Mouse (Mus musculus): ENCODE measurements at regions not wholly inside any gene's neighbourhood (a gene's known extent, or its start where the extent isn't known, plus 50 kb on each side); places are given as distances from the start of the nearest gene placed in this dataset.
"Not testable (repeated sequence)": the region's sequence is repeated elsewhere in the genome, so short reads cannot be mapped to it uniquely, and the experiment has no call there.

DNA sequence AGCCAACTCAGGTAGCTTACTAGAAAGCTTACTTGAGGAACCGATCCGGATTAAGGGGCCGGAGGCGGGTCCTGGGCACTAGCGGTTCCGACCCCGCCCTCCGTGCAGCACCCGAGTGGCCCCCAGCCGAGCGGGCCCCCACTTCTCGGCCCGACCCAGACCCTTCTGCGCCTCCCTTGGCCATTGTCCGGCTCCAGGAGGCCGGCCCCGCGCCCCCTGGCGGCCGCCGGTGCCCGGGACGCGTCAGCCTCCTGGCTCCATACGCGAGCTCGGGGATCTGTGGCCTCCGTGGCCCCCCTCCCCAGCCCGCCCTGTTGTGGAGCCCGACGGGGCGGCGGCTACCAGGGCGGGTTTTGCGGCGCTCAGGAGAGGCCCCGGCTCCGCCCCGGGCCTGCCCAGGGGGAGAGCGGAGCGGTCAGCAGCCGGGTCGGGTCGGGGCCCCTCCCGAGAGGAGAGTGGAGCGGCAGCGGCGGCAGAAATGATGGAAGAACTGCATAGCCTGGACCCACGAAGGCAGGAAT is 94.3 kb upstream of the Zfp986 start:
- intact Hi-C loops (cut with DNase I) = not testable (repeated sequence)
- DNase-seq (ENCODE audit: extremely low spot score in 1 of 2, low spot score in 2 of 2) = peak in 1 of 2 experiments; percentile 38

DNA sequence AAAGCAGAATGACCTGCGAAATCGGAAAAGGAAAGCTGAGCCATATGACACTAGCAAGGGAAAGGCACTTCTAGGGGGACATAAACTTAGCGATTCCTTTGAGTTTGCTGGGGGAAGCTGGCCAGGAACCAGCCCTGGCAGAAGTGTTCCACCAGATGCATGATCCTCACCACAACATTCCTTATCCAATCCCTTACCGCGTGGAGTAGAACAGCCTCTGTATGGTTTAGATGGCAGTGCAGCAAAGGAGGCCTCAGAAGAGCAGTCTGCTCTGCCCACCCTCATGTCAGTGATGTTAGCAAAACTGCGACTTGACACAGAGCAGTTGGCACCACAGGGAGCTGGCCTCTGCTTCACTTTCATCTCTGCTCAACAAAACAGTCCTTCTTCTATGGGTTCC is 93.7 kb upstream of the Zfp986 start:
- DNase-seq (ENCODE audit: extremely low spot score in 1 of 2, low spot score in 2 of 2) = not testable (repeated sequence)

DNA sequence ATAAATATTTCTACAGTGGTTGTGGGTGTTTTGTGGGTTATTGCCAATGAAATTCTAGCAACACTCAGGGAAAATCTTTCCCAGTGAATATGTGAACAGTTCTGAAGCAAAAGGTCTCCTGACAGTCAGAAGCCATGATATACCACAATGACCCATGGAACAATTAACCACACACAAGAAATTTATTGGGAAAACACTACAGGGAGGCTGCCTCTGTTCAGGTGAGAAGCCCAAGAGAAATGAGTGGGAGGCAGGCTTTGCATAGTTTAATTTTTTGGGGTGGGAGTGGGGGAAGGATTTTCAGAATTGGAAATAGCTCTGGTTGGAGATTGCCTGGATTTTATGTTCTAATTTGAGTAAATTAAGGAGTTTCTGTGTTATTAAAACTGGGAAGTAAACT is 92.1 kb upstream of the Zfp986 start:
- DNase-seq (ENCODE audit: extremely low spot score in 1 of 2, low spot score in 2 of 2); intact Hi-C loops (cut with DNase I): not testable (repeated sequence)

More for the DNA sequence above, 93.7 kb upstream of the Zfp986 start:
- intact Hi-C loops (cut with DNase I) = not testable (repeated sequence)

DNA sequence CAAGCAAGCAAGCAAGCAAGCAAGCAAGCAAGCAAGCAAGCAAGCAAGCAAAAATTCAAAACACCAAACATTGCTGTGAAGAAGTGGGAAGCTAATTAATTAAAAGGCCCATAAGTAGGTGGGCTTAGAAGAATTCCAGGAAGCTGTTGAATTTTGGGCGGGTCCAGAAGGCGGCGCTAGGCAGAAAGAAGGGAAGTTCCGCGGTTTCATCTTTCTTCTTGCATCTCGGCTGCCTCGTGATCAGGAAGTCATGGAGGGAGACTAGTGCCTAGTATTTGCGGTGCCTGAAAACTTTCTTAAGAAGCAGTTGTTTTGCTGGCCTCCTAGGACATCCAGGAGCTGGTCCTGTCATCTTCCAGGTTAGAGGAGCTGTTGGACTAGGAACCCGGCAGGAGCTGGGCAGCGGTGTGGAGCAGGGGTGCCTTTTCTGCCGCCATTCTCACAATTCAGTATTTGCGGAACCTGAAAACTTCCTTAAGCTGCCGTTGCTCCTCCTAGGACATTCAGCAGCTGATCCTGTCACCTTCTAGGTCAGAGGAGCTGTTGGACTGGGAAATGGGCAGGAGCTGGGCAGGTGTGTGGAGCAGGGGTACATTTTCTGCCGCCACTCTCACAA is 87.2 kb upstream of the Zfp986 start:
- intact Hi-C loops (cut with DNase I); DNase-seq (ENCODE audit: extremely low spot score in 1 of 2, low spot score in 2 of 2): not testable (repeated sequence)

DNA sequence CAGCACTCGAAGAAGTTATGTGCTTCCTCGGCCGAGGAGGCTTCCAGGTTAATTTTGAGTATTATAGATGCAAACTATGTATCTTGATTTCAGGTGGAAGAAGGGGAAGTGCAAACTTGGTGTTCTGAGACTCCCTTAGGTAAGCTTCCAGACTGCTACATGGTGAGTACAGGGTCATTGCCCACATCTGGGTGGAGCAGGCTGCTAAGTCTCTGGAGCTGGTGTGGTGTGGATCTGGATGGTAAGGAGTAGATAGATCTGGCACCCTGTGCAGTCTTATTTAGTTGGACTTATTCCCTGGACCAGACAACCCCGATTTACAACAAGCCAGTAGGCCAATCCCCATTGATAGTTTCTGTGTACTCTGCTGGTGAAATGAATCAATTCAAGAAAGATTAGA is 53.9 kb upstream of the Zfp986 start:
- DNase-seq (ENCODE audit: extremely low spot score in 1 of 2, low spot score in 2 of 2); intact Hi-C loops (cut with DNase I): not testable (repeated sequence)

Measured in left cerebral cortex, postnatal 10 days (tissue).